Mouse (Mus musculus) heart, adult 2 months (tissue): ENCODE measurements around the gene Sec22a. TPM values are rescaled to one million over a fixed set of nuclear protein-coding genes. Genes with fewer than 3 reads are reported as not detected.
A peak's percentile ranks its signal among the peaks of the same experiment; 100 is the strongest.

Experiments used
- DNase-seq, 2 experiments: peaks; one replicate each; pipeline ENCODE4 v3.0.0; 2021
- H3K27ac ChIP-seq: fragments of 200-600 bp; 2 replicates; pipeline ENCODE4 v1.8.1; 2022
- H3K27me3 ChIP-seq: fragments of 200-500 bp; 2 replicates; pipeline ENCODE4 v1.6.1; 2012; ENCODE audit warnings: mild to moderate bottlenecking, low read length, inconsistent platforms, mixed read lengths; ENCODE audit not compliant: control insufficient read depth, insufficient read depth
- H3K36me3 ChIP-seq: fragments of 200-500 bp; 2 replicates; pipeline ENCODE4 v1.6.1; 2012; ENCODE audit warnings: low read length, inconsistent platforms; ENCODE audit not compliant: control insufficient read depth, insufficient read depth
- H3K4me1 ChIP-seq: fragments of 200-500 bp; 2 replicates; pipeline ENCODE4 v1.6.1; 2011; ENCODE audit warnings: low read length; ENCODE audit not compliant: control insufficient read depth, insufficient read depth
- H3K4me3 ChIP-seq: fragments of 200-600 bp; 2 replicates; pipeline ENCODE4 v1.8.1; 2022
- H3K79me2 ChIP-seq: fragments of 200-500 bp; replicated peaks from 2 replicates; pipeline ENCODE4 v1.6.1; 2012; ENCODE audit warnings: mild to moderate bottlenecking, inconsistent platforms, low read length, moderate library complexity, mixed read lengths; ENCODE audit not compliant: control insufficient read depth, insufficient read depth
- H3K9ac ChIP-seq: fragments of 200-500 bp; 2 replicates; pipeline ENCODE4 v1.6.1; 2012; ENCODE audit warnings: low read depth, mild to moderate bottlenecking, control low read depth, inconsistent platforms, low read length, mixed read lengths
- CTCF ChIP-seq: fragments of 200-600 bp; IDR thresholded peaks from 2 replicates; pipeline ENCODE4 v1.8.1; 2022; ENCODE audit warnings: antibody characterized with exemption, mild to moderate bottlenecking, moderate library complexity
- EP300 ChIP-seq: fragments of 200-500 bp; IDR thresholded peaks from 2 replicates; pipeline ENCODE4 v1.6.1; 2011; ENCODE audit warnings: low read depth, low read length, control low read depth; ENCODE audit not compliant: insufficient read depth
- POLR2A ChIP-seq: fragments of 200-500 bp; IDR thresholded peaks from 2 replicates; pipeline ENCODE4 v1.6.1; 2011; ENCODE audit warnings: mild to moderate bottlenecking, low read depth, low read length, control low read depth; ENCODE audit not compliant: insufficient read depth
- WGBS: fragments of 180-500 bp; shearing (Covaris S2); methylation state at CpG from one replicate; pipeline ENCODE4 v1.1.7; 2018; 5-methylcytosine and 5-hydroxymethylcytosine counted together
- intact Hi-C: fragments of 180-260 bp; cut with DNase I; formaldehyde crosslinking; loops from one replicate; pipeline ENCODE4 v1.15.1; 2025
- long read RNA-seq: library from polyadenylated mRNA; stranded (forward); transcript quantifications from one replicate; pipeline ENCODE4 v2.0.0, GENCODE M21; 2021
- polyA plus RNA-seq: library from polyadenylated mRNA; depleted of rRNA; stranded (reverse); fragments of >200 nt; gene quantifications from 2 replicates; pipeline ENCODE4 v1.2.3, GENCODE M21; 2012; rRNA removed
- total RNA-seq, 2 experiments: library from RNA; stranded (reverse); gene quantifications; 2 replicates each; pipeline ENCODE4 v1.2.3; 2021

Gene Sec22a
- total RNA-seq, result 10 to 100 TPM; 10.3 to 12.0 TPM
- polyA plus RNA-seq, result 17.6 and 39.8 TPM in 2 replicates
- long read RNA-seq, transcript Sec22a-201 (7 exons, 3,992 nt), result major isoform, 8 of 8 reads
- long read RNA-seq, partial matches to known transcripts, result 0 of 8 reads
- long read RNA-seq, other reads (novel, unspliced or antisense), result 0 of 8 reads

- peak within 1 kb of the TSS; percentile 84 for H3K27ac ChIP-seq
- peak; percentile 95 for DNase-seq
Observed at GRCm38 (mm10) chr16:35363150-35364062, at the start of gene Sec22a. Sec22a (minus strand) TSS chr16:35363918.

DNA sequence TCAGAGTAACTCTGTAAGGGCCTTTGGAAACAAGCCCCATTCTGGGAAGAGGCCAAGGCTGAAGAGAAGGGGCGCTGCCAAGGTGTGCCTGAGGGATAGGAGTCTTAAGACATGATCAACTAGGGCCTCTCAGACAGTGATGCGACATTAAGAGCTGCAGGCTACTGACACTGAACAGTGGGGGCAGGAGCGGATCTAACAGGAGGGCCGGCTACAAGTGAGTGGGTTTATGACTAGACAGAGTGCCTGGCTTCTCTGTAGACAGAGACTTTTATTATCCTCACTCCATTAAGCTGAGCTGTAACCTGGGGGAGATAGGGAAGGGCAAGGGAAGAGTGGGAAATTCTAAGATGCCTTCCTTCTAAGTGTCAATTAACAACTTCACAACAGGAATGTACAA lies 43.0 kb upstream of the Sec22a start:
- Histone ChIP-seq H3K36me3 (no peaks in the 10 kb centered on the region), H3K79me2 (no peaks in the 10 kb centered on the region)
- TF ChIP-seq EP300, result no peak

More at GRCm38 (mm10) chr16:35363150-35364062, at the start of gene Sec22a:
- Histone ChIP-seq H3K4me1 (no peaks in the 10 kb centered on the region; the same call in 1 of the 2 replicates), H3K27me3 (no peaks in the 10 kb centered on the region), H3K4me3 (peak within 1 kb of the TSS; percentile 98), H3K9ac (peak within 1 kb of the TSS; percentile 95), H3K36me3 (no peaks in the 10 kb centered on the region), H3K79me2 (no peaks in the 10 kb centered on the region)
- intact Hi-C loops, result no loop called here
- TF ChIP-seq POLR2A (peak; percentile 63; the same call in 1 of the 2 replicates), CTCF (no peak)
- under 1% methylated on average over 67 of the region's 67 CpGs for WGBS

DNA sequence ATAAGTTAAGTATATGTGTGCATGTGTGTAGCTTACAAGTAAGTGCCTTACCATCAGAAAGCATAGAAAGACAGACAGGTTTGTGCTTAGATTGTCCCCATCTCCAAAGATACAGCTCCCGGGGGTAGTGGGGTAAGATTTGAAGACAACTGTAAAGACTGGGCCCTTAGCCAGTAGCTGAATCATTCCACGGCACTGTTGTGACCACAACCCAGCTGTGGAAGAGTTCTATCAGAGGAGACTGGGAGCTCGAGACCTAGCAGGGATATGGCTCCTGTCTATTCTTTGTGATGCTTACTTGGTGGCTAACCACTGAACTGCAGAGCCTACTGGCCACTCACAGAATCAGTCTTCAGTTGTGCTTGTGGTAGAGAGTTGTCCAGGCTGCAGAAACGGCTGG lies 42.4 kb upstream of the Sec22a start:
- no peaks in the 10 kb centered on the region for H3K4me1 ChIP-seq
- no peaks in the 10 kb centered on the region for H3K27me3 ChIP-seq
- no peaks in the 10 kb centered on the region for H3K36me3 ChIP-seq
- H3K27ac ChIP-seq, result no peak overlapping the region
- TF ChIP-seq POLR2A (no peak), CTCF (no peak), EP300 (no peak)
- no peak overlapping the region for H3K9ac ChIP-seq
- no peak for DNase-seq
- no peak overlapping the region for H3K4me3 ChIP-seq
- H3K79me2 ChIP-seq, result no peaks in the 10 kb centered on the region
- intact Hi-C loops, result no loop called here
- WGBS, result 82% methylated on average over 4 of the region's 4 CpGs

More for the DNA sequence above, 43.0 kb upstream of the Sec22a start:
- 91% methylated on average over 4 of the region's 4 CpGs for WGBS
- intact Hi-C loops, result no loop called here
- Histone ChIP-seq H3K9ac (no peak overlapping the region), H3K4me1 (no peaks in the 10 kb centered on the region), H3K27ac (no peak overlapping the region), H3K4me3 (no peak overlapping the region), H3K27me3 (no peaks in the 10 kb centered on the region)
- no peak for DNase-seq

- TF ChIP-seq CTCF (no peak), EP300 (no peak), POLR2A (no peak)
- no peaks in the 10 kb centered on the region for H3K36me3 ChIP-seq
Observed at GRCm38 (mm10) chr16:35405348-35406080, 41.8 kb upstream of the Sec22a start.

GRCm38 (mm10) chr16:35404864-35405263 lies 41.1 kb upstream of the Sec22a start:
- no peak for DNase-seq
- intact Hi-C loops, result no loop called here
- Histone ChIP-seq H3K4me1 (no peaks in the 10 kb centered on the region), H3K79me2 (no peaks in the 10 kb centered on the region), H3K4me3 (no peak overlapping the region), H3K27ac (no peak overlapping the region), H3K27me3 (no peaks in the 10 kb centered on the region), H3K36me3 (no peaks in the 10 kb centered on the region), H3K9ac (no peak overlapping the region)
- WGBS, result 80% methylated on average over 5 of the region's 5 CpGs
- TF ChIP-seq EP300, result no peak
- TF ChIP-seq POLR2A, result no peak
- TF ChIP-seq CTCF, result no peak

More at GRCm38 (mm10) chr16:35405348-35406080, 41.8 kb upstream of the Sec22a start:
- H3K4me3 ChIP-seq, result no peak overlapping the region
- no peaks in the 10 kb centered on the region for H3K27me3 ChIP-seq
- 95% methylated on average over 14 of the region's 14 CpGs for WGBS
- no peak for DNase-seq
- intact Hi-C loops, result no loop called here
- H3K27ac ChIP-seq, result no peak overlapping the region
- no peaks in the 10 kb centered on the region for H3K79me2 ChIP-seq
- no peaks in the 10 kb centered on the region for H3K4me1 ChIP-seq
- no peak overlapping the region for H3K9ac ChIP-seq
